Mouse (Mus musculus): ENCODE data around the gene Msmp. TPM values are rescaled to one million over a fixed set of nuclear protein-coding genes. Genes with fewer than 3 reads are reported as not detected.
"Not testable (repeated sequence)": the region's sequence is repeated elsewhere in the genome, so short reads cannot be mapped to it uniquely, and the experiment has no call there.

Gene Msmp
- total RNA-seq, 2 experiments from 2014 or later, result not detected

DNA sequence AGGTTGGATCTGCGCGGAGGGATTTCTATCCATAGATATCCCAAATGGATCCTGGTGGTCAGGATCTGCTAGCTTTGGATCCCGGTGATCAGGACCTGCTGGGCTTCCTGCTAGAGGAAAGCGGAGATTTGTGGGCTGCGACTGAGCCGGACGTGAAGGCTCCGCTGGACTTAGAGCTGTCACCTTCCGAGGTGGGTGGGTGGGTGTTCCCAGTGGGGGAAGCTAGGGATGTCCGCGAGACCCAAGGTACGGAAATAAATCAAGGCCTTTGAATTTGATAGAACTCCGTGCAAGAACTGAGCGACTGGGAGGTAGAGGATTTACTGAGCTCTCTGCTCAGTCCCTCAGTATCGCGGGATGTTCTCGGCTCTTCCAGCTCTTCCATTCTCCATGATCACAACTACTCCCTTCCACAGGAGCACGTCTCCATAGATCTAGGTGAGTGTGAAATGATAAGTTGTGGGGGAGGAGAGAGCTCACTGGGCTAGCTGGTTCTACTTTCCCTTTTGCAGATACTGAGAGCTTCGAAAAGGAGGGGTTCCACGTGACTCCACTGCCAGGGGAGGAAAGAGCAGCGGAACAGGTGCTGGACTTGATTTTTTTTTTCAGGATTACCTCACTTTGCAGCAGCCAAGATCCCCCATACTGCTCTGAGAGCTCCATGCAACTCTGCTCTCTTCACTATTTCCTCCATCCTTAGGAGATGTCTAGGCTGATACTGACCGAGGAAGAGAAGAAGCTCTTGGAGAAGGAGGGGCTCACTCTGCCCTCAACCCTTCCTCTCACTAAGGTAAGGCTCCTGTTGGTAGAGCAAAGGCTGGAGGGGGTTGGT is 21.3 kb downstream of the Msmp start:
- no peak for ATAC-seq (replicated peaks; ENCODE audit: poor library complexity)

DNA sequence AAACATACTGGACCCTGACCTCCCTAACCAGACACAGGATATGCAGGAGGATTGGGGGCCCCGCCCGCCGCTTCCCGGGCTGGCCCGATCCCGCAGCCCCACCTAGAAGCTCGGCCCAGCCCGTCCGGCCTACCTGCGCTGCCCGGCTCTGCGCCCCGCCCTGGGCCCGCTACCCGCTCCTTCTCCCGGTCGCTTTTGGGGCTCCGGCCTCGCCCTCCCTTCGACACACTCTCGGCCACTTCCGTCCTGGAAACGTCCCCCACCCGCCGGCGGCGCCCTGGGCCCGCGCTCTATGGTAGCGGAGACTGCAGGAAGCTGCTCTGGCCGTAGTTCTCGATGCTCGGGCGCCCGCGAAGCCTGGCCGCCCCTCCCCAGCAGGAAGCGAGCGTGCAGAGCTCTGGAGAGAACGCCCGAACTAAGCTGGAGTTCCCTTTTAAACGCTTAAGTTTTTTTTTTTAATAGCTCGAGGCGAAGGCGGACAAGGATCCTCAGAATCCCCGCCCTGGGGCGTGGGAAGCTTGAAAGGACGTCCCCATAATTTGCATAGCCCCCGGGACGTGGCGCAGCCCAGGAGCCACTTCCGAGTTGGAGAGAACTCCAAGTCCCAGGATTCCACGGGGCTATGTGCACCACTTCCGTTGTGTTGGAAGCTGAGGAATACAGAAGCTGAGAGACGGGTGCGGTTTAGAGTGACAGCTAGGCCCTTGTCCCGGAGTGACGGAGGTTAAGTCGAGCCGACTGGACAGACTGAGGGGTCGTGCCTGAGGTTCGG is 22.1 kb downstream of the Msmp start, which contains the start of the genes Creb3 and Tln1:
TSS of gene Creb3 (plus strand) at position 336 of the 772 bp plus-strand sequence.
TSS of gene Tln1 (minus strand) at position 695 of the 772 bp plus-strand sequence.
- peak; percentile 71 for ATAC-seq (replicated peaks; ENCODE audit: poor library complexity)

DNA sequence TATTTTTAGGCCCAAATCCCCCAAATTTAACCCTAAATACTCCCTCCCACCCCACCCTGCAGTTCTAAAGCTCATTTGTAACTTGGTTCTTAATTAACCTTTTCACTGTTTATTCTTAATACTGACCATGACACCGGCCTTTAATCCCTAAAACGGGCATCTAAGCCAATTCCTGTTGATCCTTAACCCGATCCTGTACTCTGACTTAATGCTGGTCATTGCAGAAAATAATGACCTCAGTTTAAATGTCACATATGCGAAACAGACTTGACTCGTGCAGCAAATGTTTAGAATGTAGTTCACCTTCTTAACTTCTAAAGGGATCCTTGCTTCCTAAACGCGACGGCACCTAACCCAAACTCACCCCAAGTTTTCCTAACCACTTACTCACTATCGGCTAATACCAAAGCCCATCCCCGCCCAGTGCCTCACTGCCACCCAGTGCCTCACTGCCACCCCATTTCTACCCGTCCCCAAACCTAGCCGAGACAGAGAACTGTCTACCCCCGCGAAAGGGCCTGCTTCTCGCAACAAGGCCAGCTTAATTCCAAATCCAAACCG is 22.8 kb downstream of the Msmp start:
- 0 out of 2 replicates have a peak, but pooled peaks have one; percentile 11 for ATAC-seq (replicated peaks; ENCODE audit: poor library complexity)

DNA sequence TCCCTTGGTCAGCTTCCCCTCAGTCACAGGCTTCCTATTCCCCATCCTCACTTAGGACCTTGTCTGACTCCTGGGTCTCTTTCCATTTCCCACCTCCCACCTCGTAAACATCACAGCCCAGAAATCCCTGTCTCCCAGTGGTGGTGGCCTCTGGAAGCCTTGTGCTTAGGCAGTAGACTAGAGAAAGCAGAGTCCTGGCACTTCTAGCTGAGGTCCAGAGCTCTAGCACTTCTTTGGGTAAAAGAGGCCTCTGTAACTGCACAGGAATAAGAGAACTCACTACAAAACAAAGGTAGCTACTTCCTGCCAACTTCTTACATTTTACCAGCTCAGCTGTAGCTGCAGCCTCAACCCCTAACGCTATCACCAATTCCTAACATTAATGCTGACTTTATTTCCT is 23.3 kb downstream of the Msmp start:
- ATAC-seq (replicated peaks; ENCODE audit: poor library complexity), result no peak

DNA sequence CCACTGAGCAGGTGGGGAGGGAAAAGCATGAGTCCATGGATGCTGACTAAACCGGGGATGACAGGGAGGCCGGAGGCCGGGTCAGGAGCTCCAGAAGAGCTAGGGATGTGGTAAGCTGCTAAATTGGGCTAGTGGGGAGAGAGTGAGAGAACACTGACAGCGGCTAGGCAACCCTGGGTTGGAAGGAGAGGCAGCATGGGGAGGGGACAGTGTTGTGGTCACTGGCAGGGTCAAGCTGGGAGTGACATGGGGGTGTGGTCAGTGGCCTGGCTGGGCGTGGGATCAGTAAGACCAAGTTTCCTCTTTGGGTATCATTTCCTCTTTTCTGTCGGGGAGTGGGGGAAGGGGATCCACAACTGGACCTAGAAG is 24.1 kb downstream of the Msmp start:
- ATAC-seq (replicated peaks; ENCODE audit: poor library complexity), result peak; percentile 5; the same call in 1 of the 2 replicates

DNA sequence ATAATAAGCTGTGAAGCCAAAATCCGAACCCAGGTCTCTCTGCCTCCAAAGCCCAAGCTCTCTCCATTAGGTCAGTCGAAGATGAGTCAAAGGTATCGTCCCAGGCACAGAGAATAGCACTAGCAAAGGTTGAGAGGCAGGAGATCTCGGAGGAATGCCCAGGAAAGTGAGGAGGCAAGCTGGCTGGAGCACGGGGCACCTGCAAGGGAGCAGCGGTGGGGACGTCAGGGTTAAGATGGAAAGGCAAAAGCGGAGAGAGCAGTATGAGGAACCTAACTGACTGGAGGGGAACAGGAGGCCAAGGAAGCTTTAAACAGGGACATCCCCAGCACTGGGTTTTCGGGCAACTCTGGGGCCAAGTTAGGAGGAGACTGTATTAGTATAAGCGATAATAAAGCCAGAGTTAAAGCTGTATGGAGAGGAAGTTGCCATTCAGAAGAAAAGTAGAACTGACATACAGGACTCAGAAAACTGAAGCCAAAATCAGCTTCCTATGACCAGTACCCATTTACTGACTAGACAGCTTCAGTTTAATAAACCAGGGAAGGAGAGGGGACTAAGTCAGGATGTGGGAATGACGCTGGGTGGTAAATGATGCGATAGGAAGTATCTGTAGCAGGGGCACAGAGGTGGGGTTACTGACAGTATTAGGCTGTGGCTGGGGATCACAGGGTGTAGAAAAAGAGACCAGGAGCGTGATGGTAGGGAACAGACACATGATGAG is 24.6 kb downstream of the Msmp start:
- ATAC-seq (replicated peaks; ENCODE audit: poor library complexity), result no peak

DNA sequence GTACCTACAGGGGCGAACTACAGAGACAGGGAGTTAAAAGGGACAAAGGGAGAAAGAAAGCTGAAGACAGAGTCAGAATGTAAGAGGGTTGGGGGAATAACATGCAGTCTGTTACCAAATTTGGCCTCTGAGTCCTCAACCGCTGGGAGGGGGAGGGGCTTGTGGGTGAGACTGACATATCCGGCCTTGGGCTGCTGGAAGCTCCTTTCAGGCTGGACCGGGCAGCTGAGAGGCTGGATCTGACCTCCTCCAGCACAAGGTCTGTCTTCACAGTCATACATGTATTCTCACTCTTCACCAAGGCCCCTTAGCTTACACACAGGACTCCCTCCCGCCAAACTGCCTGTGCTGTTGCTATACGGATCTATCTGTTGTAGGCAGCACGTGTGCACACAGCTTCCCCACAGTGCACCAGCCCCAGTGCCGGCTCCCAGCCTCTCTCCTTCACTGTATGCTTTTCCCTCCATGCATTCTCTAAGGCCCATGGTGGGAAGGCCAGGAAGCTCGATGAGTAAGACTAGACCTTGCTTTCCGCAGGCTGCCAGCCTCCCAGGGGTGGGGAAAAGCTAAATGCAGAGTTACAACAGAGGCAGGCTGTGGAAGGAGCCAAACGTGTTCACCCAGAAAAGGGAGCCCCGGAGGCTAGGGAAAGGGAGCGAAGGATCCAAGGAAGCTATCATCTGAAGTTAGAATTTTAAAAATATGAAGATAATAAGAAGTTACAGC is 25.5 kb downstream of the Msmp start:
- ATAC-seq (replicated peaks; ENCODE audit: poor library complexity), result peak; percentile 18; the same call in 1 of the 2 replicates

DNA sequence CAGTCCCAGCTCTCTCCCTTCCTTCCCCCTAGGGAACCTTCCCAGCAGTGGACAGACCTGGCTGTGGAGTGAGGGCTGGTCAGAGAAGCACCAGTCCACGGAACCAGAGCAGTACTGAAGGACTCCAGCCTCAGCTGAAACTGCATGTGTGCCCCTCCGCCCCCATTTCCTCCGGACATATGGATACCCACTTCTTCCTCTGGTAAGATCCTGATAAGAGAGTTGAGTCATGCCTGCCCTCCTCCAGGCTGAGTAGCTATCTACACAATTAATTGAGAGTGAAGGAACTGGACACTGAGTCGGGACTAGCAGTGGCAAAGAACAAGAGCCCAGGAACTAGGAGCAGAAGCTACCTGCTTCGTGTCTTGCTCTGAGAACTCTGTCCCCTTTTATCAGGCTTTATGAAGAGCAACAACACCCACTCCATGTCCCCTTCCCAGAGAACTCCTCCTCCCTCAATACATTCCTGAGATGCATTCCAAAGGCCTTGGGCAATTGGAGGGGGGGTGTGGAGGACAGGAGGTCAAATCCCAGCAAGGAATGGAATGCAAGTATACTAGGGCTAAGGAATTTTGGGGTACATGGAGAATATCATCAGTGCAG is 26.2 kb downstream of the Msmp start:
- no peak for ATAC-seq (replicated peaks; ENCODE audit: poor library complexity)

DNA sequence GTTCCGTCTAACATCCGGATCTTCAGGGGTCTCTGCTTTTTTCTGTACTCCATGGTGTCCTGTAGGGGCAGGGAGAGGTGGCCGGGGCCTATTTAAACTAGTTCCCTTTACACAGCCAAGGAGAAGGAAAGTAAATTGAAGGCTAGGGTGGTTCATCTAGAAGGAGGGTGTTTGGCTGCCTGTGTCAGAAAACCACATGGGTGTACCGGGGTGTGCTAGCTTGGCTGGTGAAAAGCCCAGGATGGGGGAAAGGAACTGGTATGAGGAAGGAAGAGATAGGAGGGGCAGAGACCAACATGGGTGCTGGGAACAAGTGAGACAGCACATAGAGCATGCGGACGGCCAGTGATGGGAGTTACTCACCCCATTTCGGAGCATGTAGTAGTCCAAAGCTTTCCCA is 28.4 kb downstream of the Msmp start:
- ATAC-seq (replicated peaks; ENCODE audit: poor library complexity), result peak; percentile 30

DNA sequence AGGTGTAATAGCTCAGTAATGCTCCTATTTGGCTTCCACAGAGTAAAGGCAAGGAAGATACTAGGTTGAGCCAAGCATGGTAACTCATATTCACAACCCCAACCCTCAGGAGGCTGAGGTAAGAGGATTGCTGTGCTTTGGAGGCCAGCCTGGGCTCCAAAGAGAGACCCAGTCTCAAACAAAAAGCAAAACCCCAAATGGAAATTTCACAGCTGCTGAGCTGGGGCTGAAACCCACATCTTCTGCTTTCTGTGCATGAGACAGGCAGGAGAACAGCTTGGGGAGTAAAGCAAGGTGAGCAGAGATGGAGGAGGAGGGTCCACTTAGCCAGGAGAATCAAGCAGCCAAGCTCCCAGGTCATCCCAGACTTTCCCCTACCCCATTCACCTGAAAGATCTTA is 30.4 kb downstream of the Msmp start:
- no peak for ATAC-seq (replicated peaks; ENCODE audit: poor library complexity)

DNA sequence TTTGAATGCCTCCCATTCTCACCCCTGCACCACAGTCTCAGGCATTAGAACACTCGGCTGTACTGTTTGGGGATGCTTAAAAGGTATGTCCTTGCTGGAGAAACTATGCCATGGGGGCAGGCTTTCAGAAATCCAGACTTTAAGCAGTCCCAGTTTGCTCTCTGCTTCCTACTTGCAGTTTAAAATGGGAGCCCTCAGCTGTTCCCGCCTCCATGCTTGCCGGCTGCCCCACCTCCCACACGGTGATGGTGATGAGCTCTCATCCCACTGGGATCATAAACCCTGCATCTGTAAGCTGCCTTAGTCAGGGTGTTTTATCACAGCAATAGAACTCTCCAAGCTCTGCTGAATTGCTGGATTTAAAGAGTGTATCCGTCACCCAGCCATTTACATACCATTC is 31.9 kb downstream of the Msmp start:
- no peak for ATAC-seq (replicated peaks; ENCODE audit: poor library complexity)

DNA sequence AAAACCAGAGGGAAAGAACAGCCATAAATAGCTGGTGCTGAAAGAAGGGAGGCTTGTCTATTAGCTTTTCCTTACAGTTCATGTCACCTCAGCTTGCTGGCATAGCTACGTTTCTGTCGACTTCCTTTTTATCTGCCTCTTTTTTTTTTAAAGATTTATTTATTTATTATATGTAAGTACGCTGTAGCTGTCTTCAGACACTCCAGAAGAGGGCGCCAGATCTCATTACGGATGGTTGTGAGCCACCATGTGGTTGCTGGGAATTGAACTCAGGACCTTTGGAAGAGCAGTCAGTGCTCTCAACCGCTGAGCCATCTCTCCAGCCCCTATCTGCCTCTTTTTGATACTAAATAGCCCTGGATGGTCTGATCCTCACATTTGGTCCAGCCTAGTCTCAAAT is 32.4 kb downstream of the Msmp start:
- not testable (repeated sequence) for ATAC-seq (replicated peaks; ENCODE audit: poor library complexity)

DNA sequence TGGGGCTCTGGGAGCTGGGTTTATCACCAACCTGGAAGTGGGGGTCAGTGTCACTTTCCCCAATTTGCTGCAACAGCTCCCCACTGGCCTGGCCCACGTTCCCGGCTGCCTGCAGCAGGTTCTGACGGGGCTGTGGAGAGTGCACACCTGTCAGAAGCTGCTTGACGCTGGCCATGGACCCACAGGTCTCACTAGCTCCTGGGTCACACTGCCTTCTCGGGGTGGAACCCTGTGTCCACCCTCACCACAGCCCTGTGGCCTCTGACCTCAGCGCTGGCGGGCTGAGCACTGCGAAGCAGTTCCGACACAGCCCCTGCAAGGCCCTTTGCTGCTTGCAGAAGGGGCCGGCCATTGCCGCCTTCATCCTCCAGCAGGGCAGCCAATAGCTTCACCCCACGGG is 35.2 kb downstream of the Msmp start:
- ATAC-seq (replicated peaks; ENCODE audit: poor library complexity), result no peak

DNA sequence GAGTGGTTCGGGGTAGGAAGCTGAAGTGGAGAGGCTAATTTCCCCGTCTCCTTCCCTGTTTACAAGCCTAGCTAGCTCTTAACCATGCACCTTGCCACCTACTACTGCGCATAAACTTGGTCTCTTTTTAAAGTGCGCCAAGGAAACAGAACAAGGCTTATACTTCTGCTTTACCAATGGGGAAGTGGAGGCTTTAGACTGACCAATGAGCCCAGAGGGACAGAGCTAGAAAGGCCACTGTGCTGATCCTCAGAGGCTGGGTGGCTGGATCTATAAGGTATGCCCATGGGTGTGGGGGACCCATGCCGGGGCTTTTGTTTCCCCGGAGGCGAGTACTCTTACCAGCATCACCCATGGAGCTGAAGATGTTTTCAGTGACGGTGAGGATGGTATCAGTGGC is 37.1 kb downstream of the Msmp start:
- ATAC-seq (replicated peaks; ENCODE audit: poor library complexity), result no peak

DNA sequence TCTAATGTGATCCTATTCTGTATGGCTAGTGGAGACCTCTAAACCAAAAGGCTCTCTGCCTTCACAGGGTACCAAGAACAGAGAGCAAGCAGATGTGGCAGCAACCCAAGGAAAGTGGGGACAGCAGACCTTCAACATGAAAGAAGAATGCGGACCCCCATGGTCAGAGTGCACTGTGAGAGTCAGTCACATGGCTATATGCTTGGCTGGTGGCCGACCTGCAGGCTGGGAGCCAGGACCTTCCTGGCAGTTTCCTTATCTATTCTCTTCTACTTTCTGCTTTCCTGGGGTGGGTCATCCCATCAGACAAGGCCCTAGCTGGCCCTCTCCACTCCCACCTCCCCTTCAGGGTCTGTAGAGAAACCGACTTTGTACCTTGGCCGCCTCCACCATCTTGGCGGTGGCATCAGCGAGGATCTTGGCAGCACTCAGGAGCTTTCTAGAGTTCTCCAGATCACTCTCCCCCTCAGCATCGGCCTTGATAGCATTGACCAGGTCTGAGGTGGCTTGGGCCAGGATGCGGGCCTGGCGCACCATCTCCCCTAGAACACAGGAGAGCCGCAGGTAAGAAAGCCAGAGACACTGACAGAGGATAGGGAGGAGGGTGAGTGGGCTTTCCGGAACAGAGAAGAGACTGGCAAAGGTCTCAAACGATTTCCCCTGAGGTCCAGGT is 37.8 kb downstream of the Msmp start:
- ATAC-seq (replicated peaks; ENCODE audit: poor library complexity), result no peak

DNA sequence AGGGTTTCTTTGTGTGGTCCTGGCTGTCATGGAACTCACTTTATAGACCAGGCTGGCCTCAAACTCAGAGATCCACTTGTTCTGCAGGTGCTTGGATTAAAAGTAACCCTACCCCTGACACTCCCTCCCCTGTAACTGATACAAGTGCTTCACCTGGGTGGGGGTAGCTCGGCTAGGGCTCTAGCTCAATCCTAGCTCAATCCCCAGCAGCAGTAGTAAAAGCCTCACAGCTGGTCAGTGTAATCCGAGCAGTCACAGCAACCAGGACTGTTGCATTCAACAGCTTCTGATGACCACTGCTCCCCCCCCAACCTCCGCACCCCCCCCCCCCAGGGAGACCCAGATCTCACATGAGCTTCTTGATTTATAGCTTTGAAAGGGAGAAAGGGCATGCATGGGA is 42.2 kb downstream of the Msmp start:
- ATAC-seq (replicated peaks; ENCODE audit: poor library complexity), result no peak

DNA sequence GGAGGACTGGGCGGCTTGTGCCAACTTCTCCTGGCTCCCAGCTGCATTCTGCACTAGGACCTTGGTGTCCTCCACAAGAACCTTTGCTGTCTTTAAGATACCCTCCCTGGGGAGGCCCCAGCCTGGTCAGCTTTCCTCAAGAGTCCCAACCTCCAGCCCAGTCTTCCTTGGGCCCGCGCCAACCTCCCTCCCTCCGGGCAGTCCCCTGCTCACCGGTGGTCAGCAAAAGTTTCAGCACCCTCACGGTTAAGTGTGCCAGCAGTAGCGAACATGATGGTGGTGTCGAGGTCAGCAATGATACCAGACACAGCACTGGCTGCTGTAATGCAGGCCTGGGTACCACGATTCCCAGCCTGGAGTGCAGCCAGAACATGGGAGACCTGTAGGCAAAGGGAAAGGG is 48.3 kb downstream of the Msmp start:
- ATAC-seq (replicated peaks; ENCODE audit: poor library complexity), result no peak

DNA sequence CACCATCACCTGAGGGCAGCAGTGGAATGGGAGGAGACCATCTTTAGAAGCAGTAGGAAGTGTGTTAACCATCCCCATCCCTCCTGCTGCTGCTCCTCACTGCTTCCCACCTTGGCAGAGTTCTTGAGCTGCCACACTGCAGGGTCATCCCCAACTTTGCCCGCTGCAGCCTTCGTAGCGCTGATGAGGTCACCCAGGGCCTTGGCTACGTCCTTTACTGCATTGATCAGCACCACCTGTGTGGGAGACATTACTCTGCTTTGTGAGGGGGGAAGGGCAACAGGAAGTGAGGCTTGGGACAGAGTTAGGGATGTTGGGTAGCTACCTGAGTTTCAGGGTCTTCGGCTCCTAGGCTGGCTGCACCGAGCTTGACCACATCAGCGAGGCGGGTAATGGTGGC is 48.7 kb downstream of the Msmp start:
- ATAC-seq (replicated peaks; ENCODE audit: poor library complexity), result no peak

DNA sequence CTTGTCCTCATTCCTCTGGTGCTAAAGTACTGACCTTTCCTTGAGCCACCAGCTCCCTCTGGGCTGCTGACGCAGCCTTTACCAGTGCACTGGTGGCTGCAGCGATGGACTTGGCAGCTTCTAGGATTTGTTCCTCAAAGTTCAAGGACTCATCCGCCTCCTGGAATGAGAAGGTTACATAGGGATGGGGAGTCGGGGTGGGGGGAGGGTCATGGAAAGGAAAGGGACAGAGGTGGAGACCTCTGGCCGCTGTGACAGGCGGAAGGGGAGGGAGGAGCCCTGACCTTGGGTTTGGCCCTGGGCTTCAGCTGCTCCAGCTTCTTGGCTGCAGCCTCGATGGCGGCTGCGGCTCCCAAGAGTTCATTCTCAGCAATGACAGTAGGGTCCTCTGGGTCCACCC is 51.0 kb downstream of the Msmp start:
- no peak for ATAC-seq (replicated peaks; ENCODE audit: poor library complexity)
